8 mouse cellular contexts compared by ENCODE assay signal in genomic region chr13:74462318-74462698, GRCm38 (mm10). TPM values are rescaled to one million over a fixed set of nuclear protein-coding genes. Genes with fewer than 3 reads are reported as not detected.
DNase-seq lines count a peak whose midpoint lies in the region; ATAC-seq and TF ChIP-seq lines count a peak whose summit lies in the region.
"Not testable (repeated sequence)": the region's sequence is repeated elsewhere in the genome, so short reads cannot be mapped to it uniquely, and the experiment has no call there.

No protein-coding gene starts in this region.

- TF ChIP-seq CTCF in hindbrain, postnatal 0 days (IDR thresholded peaks at IDR 0.05; ENCODE audit: low read depth); lung, adult 2 months (IDR thresholded peaks at IDR 0.05; ENCODE audit: insufficient read depth, low read length); midbrain, postnatal 0 days (IDR thresholded peaks at IDR 0.05): not testable (repeated sequence)

- not testable (repeated sequence) for TF ChIP-seq POLR2A in lung, adult 2 months (IDR thresholded peaks at IDR 0.05; ENCODE audit: borderline replicate concordance, extremely low read depth, low read depth, low read length)

- WGBS in embryonic facial prominence, embryonic 15.5 days: 3% methylated on average over 7 of the region's 7 CpGs
- WGBS in heart, embryonic 11.5 days (ENCODE audit: insufficient replicate concordance): 5% methylated on average over 7 of the region's 7 CpGs
- WGBS in hindbrain, postnatal 0 days: 4% methylated on average over 7 of the region's 7 CpGs
- 5% methylated on average over 7 of the region's 7 CpGs for WGBS in limb, embryonic 10.5 days
- 3% methylated on average over 7 of the region's 7 CpGs for WGBS in lung, adult 2 months
- 6% methylated on average over 7 of the region's 7 CpGs for WGBS in midbrain, postnatal 0 days
- 2% methylated on average over 7 of the region's 7 CpGs for WGBS in stomach, embryonic 16.5 days

- H3K9me3 ChIP-seq in embryonic facial prominence, embryonic 15.5 days (replicated peaks); heart, embryonic 11.5 days (replicated peaks; ENCODE audit: control insufficient read depth, low read length); hindbrain, postnatal 0 days (ENCODE audit: low read length); limb, embryonic 10.5 days (replicated peaks); midbrain, postnatal 0 days (ENCODE audit: low read length); stomach, embryonic 16.5 days (replicated peaks; ENCODE audit: control insufficient read depth, low read length): not testable (repeated sequence)

- not testable (repeated sequence) for H3K4me1 ChIP-seq in embryonic facial prominence, embryonic 15.5 days; heart, embryonic 11.5 days (ENCODE audit: control insufficient read depth, insufficient read depth, low read length); hindbrain, postnatal 0 days (ENCODE audit: insufficient read depth, low read length); limb, embryonic 10.5 days; lung, adult 2 months (ENCODE audit: control insufficient read depth, insufficient read depth, low read length); midbrain, postnatal 0 days (ENCODE audit: insufficient read depth, low read length); stomach, embryonic 16.5 days (ENCODE audit: control insufficient read depth, insufficient read depth, low read length)

- peak overlapping the region; percentile 73 for H3K4me2 ChIP-seq in embryonic facial prominence, embryonic 15.5 days (replicated peaks)
- H3K4me2 ChIP-seq in heart, embryonic 11.5 days: peak overlapping the region; percentile 71
- H3K4me2 ChIP-seq in hindbrain, postnatal 0 days (ENCODE audit: low read depth, low read length): peak overlapping the region; percentile 62
- peak overlapping the region; percentile 58 for H3K4me2 ChIP-seq in midbrain, postnatal 0 days (ENCODE audit: low read depth, low read length, poor library complexity, severe bottlenecking)
- H3K4me2 ChIP-seq in stomach, embryonic 16.5 days (ENCODE audit: low read depth, low read length): peak overlapping the region; percentile 74

- not testable (repeated sequence) for H3K36me3 ChIP-seq in embryonic facial prominence, embryonic 15.5 days; heart, embryonic 11.5 days (ENCODE audit: control insufficient read depth, insufficient read depth, low read length); hindbrain, postnatal 0 days (ENCODE audit: insufficient read depth, low read length); limb, embryonic 10.5 days; midbrain, postnatal 0 days (ENCODE audit: insufficient read depth, low read length); stomach, embryonic 16.5 days (ENCODE audit: control insufficient read depth, insufficient read depth, low read length)

- H3K27me3 ChIP-seq in embryonic facial prominence, embryonic 15.5 days; heart, embryonic 11.5 days (ENCODE audit: control insufficient read depth, insufficient read depth, low read length); hindbrain, postnatal 0 days (ENCODE audit: insufficient read depth, low read length); limb, embryonic 10.5 days (ENCODE audit: low read depth, poor library complexity, severe bottlenecking); midbrain, postnatal 0 days (ENCODE audit: insufficient read depth, low read length); stomach, embryonic 16.5 days (ENCODE audit: control insufficient read depth, insufficient read depth, low read length): not testable (repeated sequence)

- peak overlapping the region; percentile 13; the same call in 1 of the 2 replicates for H3K9ac ChIP-seq in embryonic facial prominence, embryonic 15.5 days
- peak overlapping the region; percentile 82 for H3K9ac ChIP-seq in heart, embryonic 11.5 days (ENCODE audit: low read depth, low read length)
- not testable (repeated sequence) for H3K9ac ChIP-seq in hindbrain, postnatal 0 days (replicated peaks; ENCODE audit: low read length); midbrain, postnatal 0 days (replicated peaks; ENCODE audit: low read length, poor library complexity, severe bottlenecking)
- peak overlapping the region; percentile 72 for H3K9ac ChIP-seq in stomach, embryonic 16.5 days (ENCODE audit: low read length)

- ATAC-seq in embryonic facial prominence, embryonic 15.5 days (ENCODE audit: insufficient number of reproducible peaks, low FRiP score, low TSS enrichment, low read depth); heart, embryonic 11.5 days (replicated peaks; ENCODE audit: insufficient number of reproducible peaks, low FRiP score, low TSS enrichment); hindbrain, postnatal 0 days; stomach, embryonic 16.5 days (ENCODE audit: insufficient read depth, low FRiP score): not testable (repeated sequence)
- peak; percentile 64 for ATAC-seq in midbrain, postnatal 0 days (ENCODE audit: low FRiP score)

- H3K4me3 ChIP-seq in embryonic facial prominence, embryonic 15.5 days (replicated peaks): peak overlapping the region; percentile 57
- peak overlapping the region; percentile 59 for H3K4me3 ChIP-seq in heart, embryonic 11.5 days (ENCODE audit: low read depth, low read length)
- peak overlapping the region; percentile 61 for H3K4me3 ChIP-seq in hindbrain, postnatal 0 days (ENCODE audit: low read length)
- peak overlapping the region; percentile 67 for H3K4me3 ChIP-seq in limb, embryonic 10.5 days
- H3K4me3 ChIP-seq in lung, adult 2 months (replicated peaks; ENCODE audit: extremely low read depth, low read depth, low read length): peak overlapping the region; percentile 66
- H3K4me3 ChIP-seq in midbrain, postnatal 0 days (ENCODE audit: low read depth, low read length): peak overlapping the region; percentile 50
- peak overlapping the region; percentile 57 for H3K4me3 ChIP-seq in stomach, embryonic 16.5 days (replicated peaks; ENCODE audit: low read length)

- DNase-seq in adrenal gland, postnatal 10 days: peak; percentile 6
- DNase-seq in hindbrain, postnatal 0 days (ENCODE audit: low spot score); limb, embryonic 10.5 days (ENCODE audit: low spot score); lung, adult 2 months; midbrain, postnatal 0 days (ENCODE audit: low spot score): not testable (repeated sequence)

- H3K27ac ChIP-seq in embryonic facial prominence, embryonic 15.5 days (replicated peaks): peak overlapping the region; percentile 97
- H3K27ac ChIP-seq in heart, embryonic 11.5 days (ENCODE audit: low read depth, low read length): peak overlapping the region; percentile 95
- peak overlapping the region; percentile 91 for H3K27ac ChIP-seq in hindbrain, postnatal 0 days
- H3K27ac ChIP-seq in limb, embryonic 10.5 days: peak overlapping the region; percentile 86
- peak overlapping the region; percentile 86 for H3K27ac ChIP-seq in midbrain, postnatal 0 days (ENCODE audit: low read depth, low read length)
- peak overlapping the region; percentile 94 for H3K27ac ChIP-seq in stomach, embryonic 16.5 days (ENCODE audit: low read length)

RNA-seq across cellular contexts. Expression of gene Zfp825, which starts 31.5 kb away (rescaled TPM):
- total RNA-seq in adrenal gland, postnatal 10 days (2021): 10 to 100 TPM; 10.8 to 11.4 TPM
- 19.1 and 20.5 TPM in 2 replicates for polyA plus RNA-seq in embryonic facial prominence, embryonic 15.5 days (2015; fragmentation: Nextera tagmentation; extraction: Ambion mirVana)
- polyA plus RNA-seq in heart, embryonic 11.5 days (2014; fragmentation: Nextera tagmentation; extraction: Ambion mirVana): 15.6 and 17.0 TPM in 2 replicates
- total RNA-seq in hindbrain, postnatal 0 days (2014; rRNA removed): 4.0 and 5.1 TPM in 2 replicates
- polyA plus RNA-seq in hindbrain, postnatal 0 days (2015; fragmentation: Nextera tagmentation; extraction: Ambion mirVana): 11.4 and 12.7 TPM in 2 replicates
- polyA plus RNA-seq in limb, embryonic 10.5 days (2016; fragmentation: Nextera tagmentation; extraction: Ambion mirVana): 21.2 and 27.1 TPM in 2 replicates
- polyA plus RNA-seq in lung, adult 2 months (2012; rRNA removed): 0.87 and 0.96 TPM in 2 replicates
- 4.1 and 7.4 TPM in 2 replicates for total RNA-seq in midbrain, postnatal 0 days (2014; rRNA removed)
- 9.9 and 11.4 TPM in 2 replicates for polyA plus RNA-seq in midbrain, postnatal 0 days (2015; fragmentation: Nextera tagmentation; extraction: Ambion mirVana)
- 15.7 and 18.2 TPM in 2 replicates for polyA plus RNA-seq in stomach, embryonic 16.5 days (2015; fragmentation: Nextera tagmentation; extraction: Ambion mirVana)
